Mouse (Mus musculus) thymus, adult 2 months (tissue): ENCODE measurements around the gene Gfod2. TPM values are rescaled to one million over a fixed set of nuclear protein-coding genes. Genes with fewer than 3 reads are reported as not detected.

Source experiments
- DNase-seq: peaks from one replicate; pipeline ENCODE4 v3.0.0; 2021
- H3K27ac ChIP-seq: fragments of 200-500 bp; 2 replicates; pipeline ENCODE4 v1.5.1; 2012; ENCODE audit warnings: low read length, control low read depth; ENCODE audit not compliant: control insufficient read depth, insufficient read depth
- H3K27me3 ChIP-seq: fragments of 200-500 bp; 2 replicates; pipeline ENCODE4 v1.6.1; 2012; ENCODE audit warnings: mild to moderate bottlenecking, low read length, moderate library complexity, mixed read lengths; ENCODE audit not compliant: control insufficient read depth, insufficient read depth
- H3K36me3 ChIP-seq: fragments of 200-500 bp; 2 replicates; pipeline ENCODE4 v1.6.1; 2012; ENCODE audit warnings: mild to moderate bottlenecking, low read length, moderate library complexity; ENCODE audit not compliant: control insufficient read depth, insufficient read depth
- H3K4me1 ChIP-seq: fragments of 200-500 bp; replicated peaks from 2 replicates; pipeline ENCODE4 v1.6.1; 2012; ENCODE audit warnings: low read length; ENCODE audit not compliant: control insufficient read depth, insufficient read depth
- H3K4me3 ChIP-seq: fragments of 200-500 bp; 2 replicates; pipeline ENCODE4 v1.5.1; 2012; ENCODE audit warnings: mild to moderate bottlenecking, low read length, control low read depth, moderate library complexity; ENCODE audit not compliant: control insufficient read depth, insufficient read depth
- CTCF ChIP-seq: fragments of 200-500 bp; IDR thresholded peaks from 2 replicates; pipeline ENCODE4 v1.5.1; 2012; ENCODE audit warnings: mild to moderate bottlenecking, control low read depth, low read length, moderate library complexity, borderline replicate concordance; ENCODE audit not compliant: control insufficient read depth, poor library complexity, insufficient read depth; ENCODE audit errors: extremely low read depth
- POLR2A ChIP-seq: fragments of 200-500 bp; IDR thresholded peaks from 2 replicates; pipeline ENCODE4 v1.6.1; 2012; ENCODE audit warnings: mild to moderate bottlenecking, low read length, control low read depth, moderate library complexity; ENCODE audit not compliant: control insufficient read depth, poor library complexity, insufficient read depth; ENCODE audit errors: extremely low read depth
- WGBS: fragments of 180-500 bp; shearing (Covaris S2); methylation state at CpG from one replicate; pipeline ENCODE4 v1.1.7; 2018; 5-methylcytosine and 5-hydroxymethylcytosine counted together
- polyA plus RNA-seq: library from polyadenylated mRNA; depleted of rRNA; stranded (reverse); fragments of >200 nt; gene quantifications from 2 replicates; pipeline ENCODE4 v1.2.3, GENCODE M21; 2012

Gfod2 gene
- polyA plus RNA-seq, 1 experiment: 7.3 TPM

DNA sequence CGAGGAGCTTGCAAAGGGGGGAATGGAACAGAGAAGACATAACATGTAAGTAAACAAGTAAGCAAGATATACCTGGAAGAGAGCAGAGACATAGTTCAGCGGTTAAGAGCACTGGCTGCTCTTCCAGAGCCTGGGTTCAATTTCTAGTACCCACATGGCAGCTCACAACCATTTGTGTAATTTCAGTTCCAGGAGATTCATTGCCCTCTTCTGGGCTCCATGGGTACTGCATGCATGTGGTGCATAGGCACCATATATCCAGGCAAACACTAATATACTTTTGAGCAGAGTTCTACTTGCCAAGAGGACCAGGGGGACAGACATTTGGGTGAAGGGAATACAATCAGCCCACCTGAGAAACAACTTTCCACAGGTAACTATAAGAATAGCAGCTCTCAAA is 29.8 kb upstream of the Gfod2 start:
- 97% methylated on average over 2 of the region's 2 CpGs for WGBS
- H3K27ac ChIP-seq: no peak overlapping the region; the same call in 1 of the 2 replicates
- 0 out of 2 replicates have a peak, but pooled peaks cover 9% of the 10 kb centered on the region for H3K36me3 ChIP-seq
- DNase-seq: peak; percentile 77
- peaks cover 18% of the 10 kb centered on the region for H3K4me1 ChIP-seq
- no peak overlapping the region for H3K4me3 ChIP-seq
- no peaks in the 10 kb centered on the region for H3K27me3 ChIP-seq
- TF ChIP-seq CTCF: no peak
- no peak for TF ChIP-seq POLR2A

DNA sequence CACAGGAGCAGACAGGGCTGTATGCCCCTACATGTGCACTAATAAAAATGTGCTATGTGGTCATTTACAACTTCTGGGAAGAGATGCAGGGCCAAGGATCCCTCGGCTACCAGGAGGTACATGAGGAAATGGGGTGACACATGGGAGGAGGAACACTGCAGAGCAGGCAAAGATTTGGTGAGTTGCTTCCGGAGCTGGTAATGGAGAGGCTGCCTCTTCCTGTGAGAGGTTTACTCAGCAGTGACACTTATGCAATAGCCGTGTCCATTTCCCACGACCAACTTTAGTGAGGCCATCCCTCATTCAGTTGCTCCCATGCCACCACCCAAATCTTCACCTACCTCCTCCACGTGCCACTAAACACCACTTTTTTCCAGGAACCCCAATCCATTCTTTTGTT is 21.8 kb upstream of the Gfod2 start:
- Histone ChIP-seq H3K4me3 (no peak overlapping the region), H3K27ac (no peak overlapping the region), H3K4me1 (no peaks in the 10 kb centered on the region), H3K36me3 (peaks cover 28% of the 10 kb centered on the region), H3K27me3 (no peaks in the 10 kb centered on the region)
- WGBS: 83% methylated on average over 5 of the region's 5 CpGs
- TF ChIP-seq CTCF (no peak), POLR2A (no peak)
- no peak for DNase-seq

- no peak for DNase-seq
- H3K36me3 ChIP-seq: peaks cover 45% of the 10 kb centered on the region
- H3K4me1 ChIP-seq: no peaks in the 10 kb centered on the region
- WGBS: 97% methylated on average over 2 of the region's 2 CpGs
- TF ChIP-seq CTCF: no peak
- TF ChIP-seq POLR2A: no peak
- H3K27me3 ChIP-seq: no peaks in the 10 kb centered on the region
- H3K4me3 ChIP-seq: no peak overlapping the region
- H3K27ac ChIP-seq: no peak overlapping the region
Observed at GRCm38 (mm10) chr8:105777833-105778232, 19.4 kb upstream of the Gfod2 start.

DNA sequence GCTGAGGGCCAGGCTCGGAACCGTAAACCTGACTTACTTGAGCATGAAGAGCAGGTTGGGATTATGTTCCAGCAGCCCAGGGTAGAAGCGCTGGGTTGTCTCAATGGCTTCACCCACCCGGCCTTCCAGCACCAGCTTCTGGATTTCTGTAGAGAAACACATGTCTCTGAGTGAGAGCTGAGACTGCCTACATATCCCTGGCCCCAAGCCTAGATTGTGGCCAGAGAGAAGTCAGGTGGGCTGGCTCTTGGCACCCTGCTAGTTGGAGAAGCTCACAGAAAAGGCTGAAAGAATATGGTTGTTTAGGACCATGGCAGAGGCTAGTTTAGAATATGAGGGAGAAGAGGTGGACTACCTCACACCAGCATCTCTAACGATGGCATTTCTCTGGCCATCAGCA is 16.0 kb upstream of the Gfod2 start:
- TF ChIP-seq POLR2A (no peak), CTCF (no peak)
- H3K27ac ChIP-seq: no peak overlapping the region
- 97% methylated on average over 5 of the region's 5 CpGs for WGBS
- no peaks in the 10 kb centered on the region for H3K27me3 ChIP-seq
- H3K4me1 ChIP-seq: no peaks in the 10 kb centered on the region
- no peak for DNase-seq
- peaks cover 64% of the 10 kb centered on the region for H3K36me3 ChIP-seq
- H3K4me3 ChIP-seq: no peak overlapping the region

DNA sequence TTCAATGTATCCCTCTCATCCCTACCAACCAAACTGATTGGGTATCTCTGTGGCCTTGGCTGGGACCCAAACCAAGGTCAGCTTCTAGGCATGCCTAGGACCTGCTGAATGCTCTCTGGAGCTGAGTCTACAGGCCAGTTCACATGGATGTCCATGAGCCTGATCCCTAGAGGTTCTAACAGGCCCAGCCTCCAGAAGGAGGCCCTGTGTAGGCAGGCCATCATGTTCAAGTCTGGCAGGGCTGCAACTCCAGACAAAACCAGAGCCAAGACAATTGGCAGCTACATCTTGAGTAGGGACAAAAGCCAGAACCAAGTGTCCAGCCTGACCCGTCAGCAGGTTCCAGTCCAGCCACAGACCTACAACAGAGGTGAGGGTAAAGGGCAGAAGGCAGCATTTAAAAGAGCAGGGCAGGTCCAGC is 15.0 kb upstream of the Gfod2 start:
- no peak for DNase-seq
- 100% methylated on average over 1 of the region's 1 CpGs for WGBS

GRCm38 (mm10) chr8:105771398-105772175 is 13.1 kb upstream of the Gfod2 start:
- no peaks in the 10 kb centered on the region for H3K27me3 ChIP-seq
- 98% methylated on average over 12 of the region's 12 CpGs for WGBS
- peaks cover 61% of the 10 kb centered on the region for H3K36me3 ChIP-seq
- H3K27ac ChIP-seq: no peak overlapping the region
- no peak for DNase-seq
- H3K4me1 ChIP-seq: no peaks in the 10 kb centered on the region
- TF ChIP-seq POLR2A (no peak), CTCF (no peak)
- H3K4me3 ChIP-seq: no peak overlapping the region

More for the DNA sequence above, 15.0 kb upstream of the Gfod2 start:
- no peak overlapping the region for H3K27ac ChIP-seq
- H3K4me1 ChIP-seq: no peaks in the 10 kb centered on the region
- TF ChIP-seq POLR2A (no peak), CTCF (no peak)
- H3K36me3 ChIP-seq: peaks cover 59% of the 10 kb centered on the region
- H3K27me3 ChIP-seq: no peaks in the 10 kb centered on the region
- no peak overlapping the region for H3K4me3 ChIP-seq
